Mouse (Mus musculus) testis, postnatal 10 days (tissue): ENCODE measurements around the gene Ccdc8.
"Not testable (repeated sequence)": the region's sequence is repeated elsewhere in the genome, so short reads cannot be mapped to it uniquely, and the experiment has no call there.

ENCODE experiments used
- DNase-seq: peaks from one replicate; pipeline ENCODE4 v3.0.0; 2021; ENCODE audit warnings: low spot score

Ccdc8 gene

DNA sequence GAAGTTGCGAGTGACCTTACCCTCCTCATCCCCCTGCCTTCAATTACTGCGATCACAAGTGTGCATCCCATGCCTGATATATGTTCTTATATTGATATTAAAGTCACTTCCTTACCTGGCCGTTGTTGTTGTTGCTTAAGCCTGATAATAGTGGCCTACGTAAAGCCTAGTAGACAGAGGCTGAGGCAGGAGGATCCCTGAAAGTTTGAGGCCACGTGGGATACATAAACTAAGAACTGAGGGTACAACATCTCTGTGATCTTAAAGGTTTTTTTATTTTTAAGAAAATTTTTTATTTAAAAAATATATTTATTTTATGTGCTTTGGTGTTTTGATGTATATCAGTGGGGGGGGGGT is at the start of gene Ccdc8:
TSS of gene Ccdc8 (plus strand) at position 258 of the 357 bp plus-strand sequence.
- no peak for DNase-seq

DNA sequence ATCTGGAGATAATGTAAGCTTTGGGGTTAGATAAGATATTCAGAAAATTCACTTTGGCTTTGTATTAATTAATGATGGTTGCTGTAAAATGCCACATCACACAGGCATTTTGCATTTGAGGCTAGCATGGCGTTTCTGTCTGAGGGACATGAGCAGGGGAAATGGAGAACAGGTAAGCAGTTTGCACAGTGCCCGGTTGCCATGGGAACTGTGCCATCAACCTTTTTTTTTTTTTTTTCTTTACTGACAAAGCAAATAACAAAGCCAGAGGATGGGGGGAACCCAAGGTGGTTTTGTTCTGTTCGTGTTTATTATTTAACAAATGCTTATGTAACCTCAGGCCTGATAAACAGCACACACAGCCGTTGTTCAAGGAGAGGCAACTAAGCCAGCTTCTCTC is 49.6 kb upstream of the Ccdc8 start:
- DNase-seq: no peak

DNA sequence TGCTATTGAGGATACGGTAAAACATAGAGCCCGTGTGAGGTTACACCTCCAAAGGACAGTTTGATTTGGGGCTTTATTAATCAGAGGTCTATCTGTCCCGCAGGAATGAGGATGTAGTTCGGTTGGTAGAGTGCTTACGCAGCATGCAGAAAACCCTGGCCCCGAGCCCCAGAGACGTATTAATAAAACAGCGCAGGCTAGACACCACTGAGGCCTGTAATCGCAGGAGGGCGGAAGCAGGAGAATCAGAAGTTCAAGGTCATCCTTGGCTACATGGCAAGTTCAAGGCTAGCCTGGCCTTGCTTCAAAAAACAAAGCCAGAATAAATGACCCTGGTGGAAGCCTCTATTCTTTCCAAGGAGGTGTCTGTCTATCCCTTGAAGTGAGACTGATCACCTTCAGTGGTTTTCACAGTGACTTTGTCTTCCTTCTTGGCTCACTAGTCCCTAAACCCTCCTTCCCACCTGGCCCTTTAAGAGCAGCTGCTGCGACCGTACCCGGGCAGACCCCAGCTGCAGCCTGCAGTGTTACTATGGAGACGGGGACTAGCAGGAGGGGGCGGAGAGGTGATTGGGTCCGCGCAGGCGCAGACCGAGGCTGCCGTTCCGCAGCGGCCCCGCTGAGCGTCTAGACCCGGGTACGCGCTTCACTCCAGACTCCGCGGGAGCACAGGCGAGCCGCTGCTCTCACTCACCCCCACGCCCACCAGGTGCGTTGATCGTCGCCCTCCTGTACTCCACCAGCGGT is 48.3 kb upstream of the Ccdc8 start, which contains the start of gene Pnmal2:
TSS of gene Pnmal2 (plus strand) at position 622 of the 747 bp plus-strand sequence.
- peak; percentile 87 for DNase-seq

DNA sequence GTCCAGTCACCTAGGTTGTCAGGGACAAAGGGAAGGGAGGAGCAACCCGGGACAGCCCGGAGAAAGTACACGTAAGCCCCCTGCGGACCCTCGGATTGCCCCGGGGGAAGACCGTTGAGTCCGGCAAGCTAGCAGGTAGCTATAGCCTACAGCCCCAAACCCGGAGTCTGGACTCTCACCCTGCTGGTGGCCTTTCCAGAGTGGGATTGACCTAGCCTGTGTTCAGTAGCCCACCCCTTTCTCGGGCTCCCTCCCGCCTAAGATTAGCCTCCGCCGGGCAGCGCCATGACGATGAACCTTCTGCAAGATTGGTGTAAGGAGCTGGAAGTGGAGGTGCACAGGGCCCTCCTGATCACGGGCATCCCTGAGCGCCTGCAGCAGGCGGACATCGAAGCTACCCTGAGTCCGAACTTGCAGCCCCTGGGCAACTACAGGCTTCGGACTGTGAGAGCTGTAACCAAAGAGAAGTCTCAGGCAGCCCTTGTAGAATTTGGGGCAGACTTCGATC is 47.6 kb upstream of the Ccdc8 start:
- DNase-seq: no peak

DNA sequence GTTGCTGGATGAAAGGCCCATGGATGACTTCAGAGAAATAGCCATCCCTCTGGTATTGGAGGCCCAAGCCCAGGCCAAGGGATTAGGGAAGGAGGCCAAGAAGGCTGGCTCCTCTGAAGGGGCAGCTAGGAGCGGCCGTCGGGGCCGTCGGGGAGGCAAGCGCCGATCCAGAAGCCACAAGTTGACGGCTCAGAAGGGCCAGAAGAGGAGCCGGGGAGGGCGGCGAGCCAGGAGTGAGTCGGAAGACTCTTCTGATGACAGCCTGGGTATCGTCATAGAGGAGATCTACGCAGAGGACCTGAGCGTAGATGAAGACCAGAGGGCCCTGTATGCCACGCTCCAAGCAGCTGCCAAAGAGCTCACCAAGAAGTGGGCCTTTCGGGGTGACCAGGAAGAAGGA is 47.1 kb upstream of the Ccdc8 start:
- DNase-seq: no peak

DNA sequence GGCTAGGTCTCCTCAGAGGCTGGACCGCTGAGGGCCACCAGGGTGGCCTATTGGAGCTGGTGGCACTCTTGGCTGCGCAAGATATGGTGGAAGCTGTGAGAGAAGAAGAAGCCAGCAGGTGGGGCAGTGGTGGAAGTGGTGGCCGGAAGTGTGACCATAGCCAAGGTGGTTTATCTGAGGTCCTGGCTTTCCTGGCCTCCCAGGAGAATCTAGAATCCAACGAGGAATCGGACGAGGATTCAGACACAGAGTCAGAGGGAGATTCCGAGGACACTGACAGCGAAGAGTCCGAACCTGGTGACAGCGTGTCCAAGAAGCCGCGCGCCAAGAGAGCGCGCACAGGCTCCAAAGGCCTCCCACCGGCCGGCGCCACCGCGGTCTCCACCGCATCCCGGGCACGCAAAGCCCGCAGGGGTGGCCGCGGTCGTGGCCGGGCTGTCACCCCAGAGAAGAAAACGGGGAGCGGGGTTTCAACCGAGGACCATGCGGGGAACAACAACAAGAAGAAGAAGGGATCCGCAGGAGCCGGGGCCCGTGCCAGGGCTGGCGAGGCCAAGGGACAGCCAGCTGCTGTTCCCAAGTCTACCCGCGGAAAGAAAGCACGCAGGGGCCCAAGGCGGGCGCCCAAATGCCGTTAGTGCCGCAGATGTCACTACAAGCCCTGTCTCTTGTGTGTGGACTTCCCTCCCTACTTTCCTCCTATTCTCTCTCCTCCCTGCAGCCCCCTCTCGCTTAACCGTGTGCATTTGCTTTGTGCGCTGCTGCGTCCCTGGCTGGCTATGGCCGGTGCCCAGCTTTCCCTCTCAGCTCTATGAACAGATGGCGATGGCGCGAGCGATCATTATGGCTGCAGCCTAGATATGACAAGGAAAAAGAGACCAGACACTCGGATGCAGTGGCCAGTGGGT is 45.8 kb upstream of the Ccdc8 start:
- DNase-seq: peak; percentile 57

DNA sequence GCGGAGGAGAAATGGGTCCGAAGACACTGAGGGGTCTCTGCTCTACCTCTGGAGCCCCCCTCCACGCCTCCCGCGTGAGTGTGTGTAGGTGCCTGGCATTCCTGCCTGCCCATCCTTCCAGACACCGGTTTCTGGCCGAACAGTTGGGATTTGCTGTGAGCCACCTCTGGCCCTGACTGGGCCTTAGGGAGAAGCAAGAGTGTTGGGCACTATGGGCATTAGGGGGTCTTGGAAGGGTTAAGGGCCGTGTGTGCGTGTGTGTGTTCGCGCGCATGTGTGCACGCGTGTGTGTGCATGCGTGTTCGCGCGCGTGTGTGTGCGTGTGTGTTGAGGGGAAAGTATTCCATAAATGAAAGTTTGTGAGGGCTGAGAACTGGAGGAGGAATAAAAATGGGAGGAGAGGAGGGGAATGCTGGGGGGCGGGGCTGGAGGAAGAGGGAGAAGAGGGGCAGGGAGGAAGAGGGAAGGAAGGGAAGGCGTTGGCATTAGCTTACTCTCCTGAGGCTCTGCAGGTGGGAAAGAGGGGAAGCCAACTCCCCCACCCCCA is 45.1 kb upstream of the Ccdc8 start:
- DNase-seq: peak; percentile 67

DNA sequence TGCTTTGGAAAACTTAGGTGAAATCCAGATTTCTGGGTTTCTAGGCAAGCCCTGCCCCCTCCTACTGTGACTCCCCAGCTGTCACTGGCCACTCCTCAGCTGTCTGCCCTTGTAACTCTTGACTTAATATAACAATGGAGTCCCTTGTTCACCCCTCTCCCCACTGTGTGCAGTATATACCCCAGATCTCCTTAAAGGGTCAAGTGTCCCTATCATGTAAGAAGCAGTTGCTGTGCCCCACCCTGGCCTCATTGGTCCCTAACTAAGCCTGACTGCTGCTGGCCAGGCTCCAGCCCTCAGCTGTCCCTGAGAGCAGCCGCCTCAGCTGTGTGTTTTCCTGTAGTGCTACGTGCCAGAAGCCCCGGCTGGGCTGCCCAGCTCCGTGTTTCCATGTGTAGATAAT is 44.5 kb upstream of the Ccdc8 start:
- peak; percentile 67 for DNase-seq

DNA sequence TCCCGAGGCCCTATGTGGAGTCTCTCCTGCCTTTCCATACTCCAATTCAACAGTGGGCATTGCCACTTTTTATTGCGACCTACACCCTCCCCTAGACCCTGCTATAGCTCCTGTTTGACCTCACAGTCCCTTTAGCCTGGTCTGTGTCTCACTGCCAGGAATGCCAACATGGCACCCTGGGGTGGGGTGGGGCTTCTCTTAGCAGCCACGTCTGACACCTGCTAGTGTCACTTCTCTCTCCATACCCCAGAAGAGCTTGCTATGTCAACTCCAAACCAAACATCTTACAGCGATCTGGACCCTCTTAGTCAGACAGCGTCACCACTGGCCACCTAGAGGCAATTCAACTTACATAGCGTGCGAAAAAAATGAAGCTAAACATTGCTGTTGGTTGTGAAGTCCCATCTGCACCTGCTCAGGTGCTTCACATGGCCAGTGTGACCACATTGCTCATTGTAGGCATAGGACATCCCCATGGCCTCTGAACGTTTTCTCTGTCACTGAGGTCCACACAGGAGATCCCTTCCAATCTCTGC is 43.5 kb upstream of the Ccdc8 start:
- no peak for DNase-seq

DNA sequence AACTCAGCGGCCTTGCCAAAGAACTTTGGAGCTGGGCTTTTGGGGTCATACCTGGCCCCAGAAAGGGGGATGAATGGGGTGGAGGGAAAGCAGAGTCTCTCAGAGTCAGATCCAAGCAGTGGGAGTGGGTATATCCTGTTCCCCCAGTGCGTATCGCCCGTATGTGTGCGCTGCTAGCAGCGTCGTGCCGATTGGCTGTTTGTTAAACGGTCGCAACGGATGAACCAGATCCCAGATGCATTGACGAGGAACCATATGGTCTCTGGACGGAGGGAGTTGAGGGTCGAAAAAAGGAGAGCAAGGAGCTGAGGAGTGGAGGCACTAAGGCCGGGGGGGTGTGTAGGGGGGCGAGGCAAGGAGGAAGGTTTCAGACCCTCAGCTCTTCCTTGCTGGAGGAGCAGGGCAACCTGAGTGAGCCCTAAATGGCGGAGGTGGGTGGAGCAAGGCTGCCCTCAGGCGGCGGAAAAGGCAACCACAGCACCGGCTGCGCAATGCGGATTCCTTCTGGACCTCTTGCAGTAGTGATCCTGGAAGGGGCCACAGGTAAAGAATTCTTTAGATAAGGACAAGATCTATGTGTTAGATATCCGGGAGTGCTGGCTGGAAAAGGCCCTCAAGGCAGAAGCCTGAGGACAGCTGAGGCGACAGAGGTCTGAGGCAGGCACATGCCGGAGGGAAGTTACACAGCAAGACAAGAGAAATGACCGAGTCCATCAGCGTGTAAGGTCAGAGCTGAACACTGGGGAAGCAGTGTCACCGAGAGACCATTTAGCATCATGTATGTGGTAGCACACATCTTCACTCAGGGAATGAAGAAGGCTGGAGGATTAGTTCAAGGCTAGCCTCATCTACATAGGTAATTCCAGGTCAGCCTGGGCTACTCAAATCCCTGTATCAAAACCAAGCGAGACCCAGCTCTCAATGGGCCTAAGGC is 42.3 kb upstream of the Ccdc8 start:
- peak; percentile 86 for DNase-seq

DNA sequence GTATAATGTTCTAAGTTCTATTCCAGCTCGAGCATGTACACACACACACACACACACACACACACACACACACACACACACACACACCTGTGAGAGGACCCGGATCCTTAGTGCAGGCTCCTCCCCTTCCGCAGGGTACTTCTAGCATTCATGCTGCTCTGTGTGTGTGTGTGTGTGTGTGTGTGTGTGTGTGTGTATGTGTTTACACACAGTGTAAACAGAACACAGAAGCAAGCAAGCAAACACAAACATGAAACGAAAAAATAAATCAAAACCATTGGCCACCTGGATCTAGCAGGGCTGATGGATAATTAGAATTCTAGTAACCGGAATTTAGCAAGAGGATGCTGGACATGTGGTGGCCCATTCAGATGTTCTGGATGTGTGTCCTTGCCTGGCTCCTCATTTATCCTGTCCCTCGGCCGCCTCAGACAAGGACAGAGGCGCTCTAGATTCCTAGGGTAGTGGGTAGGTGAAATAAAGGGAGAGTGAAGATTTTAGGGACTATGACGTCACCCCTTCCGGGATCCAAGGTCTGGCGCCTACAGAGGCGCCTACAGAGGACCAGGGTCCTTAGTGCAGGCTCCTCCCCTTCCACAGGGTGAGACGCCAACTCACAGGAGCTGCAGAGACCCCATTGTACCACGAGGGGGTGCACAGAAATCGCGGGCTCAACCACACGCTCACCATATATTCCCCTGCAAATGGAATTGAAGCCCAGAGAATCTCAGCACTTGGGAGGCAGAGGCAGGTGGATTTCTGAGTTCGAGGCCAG is 41.5 kb upstream of the Ccdc8 start:
- peak; percentile 82 for DNase-seq

DNA sequence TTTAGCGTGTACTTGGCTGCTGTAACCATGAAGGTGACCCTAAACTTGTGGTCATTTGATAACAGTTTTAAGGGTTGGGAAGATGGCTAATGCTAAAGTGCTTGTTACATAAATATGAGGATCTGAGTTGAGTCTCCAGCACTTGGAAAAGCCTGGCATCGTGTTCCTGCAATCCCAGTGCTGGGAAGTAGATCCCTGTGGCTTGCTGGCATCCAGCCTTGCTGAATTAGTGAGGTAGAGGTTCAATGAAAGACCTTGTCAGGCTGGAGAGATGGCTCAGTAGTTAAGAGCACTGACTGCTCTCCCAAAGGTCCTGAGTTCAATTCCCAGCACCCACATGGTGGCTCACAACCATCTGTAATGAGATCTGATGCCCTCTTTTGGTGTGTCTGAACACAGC is 38.7 kb upstream of the Ccdc8 start:
- DNase-seq: not testable (repeated sequence)

DNA sequence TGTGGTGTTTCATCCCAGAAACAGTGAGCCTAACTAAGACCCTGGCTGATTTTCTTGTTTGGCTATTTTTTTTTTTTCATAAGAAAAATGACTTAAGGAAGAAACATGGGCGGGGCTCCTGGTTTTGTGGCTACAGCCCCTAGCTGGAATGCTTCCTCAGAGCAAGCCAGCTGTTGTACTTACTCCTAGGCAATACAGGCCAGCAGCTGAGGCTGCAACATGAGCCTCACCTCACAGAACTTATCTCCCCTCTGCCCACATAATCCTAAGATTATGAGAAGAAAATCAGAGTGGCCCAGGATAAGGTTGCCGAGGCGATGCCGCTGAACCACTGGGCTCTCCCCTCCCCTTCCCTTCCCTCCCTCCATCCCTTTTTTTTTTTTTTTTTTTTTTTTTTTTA is 36.8 kb upstream of the Ccdc8 start:
- DNase-seq: no peak

DNA sequence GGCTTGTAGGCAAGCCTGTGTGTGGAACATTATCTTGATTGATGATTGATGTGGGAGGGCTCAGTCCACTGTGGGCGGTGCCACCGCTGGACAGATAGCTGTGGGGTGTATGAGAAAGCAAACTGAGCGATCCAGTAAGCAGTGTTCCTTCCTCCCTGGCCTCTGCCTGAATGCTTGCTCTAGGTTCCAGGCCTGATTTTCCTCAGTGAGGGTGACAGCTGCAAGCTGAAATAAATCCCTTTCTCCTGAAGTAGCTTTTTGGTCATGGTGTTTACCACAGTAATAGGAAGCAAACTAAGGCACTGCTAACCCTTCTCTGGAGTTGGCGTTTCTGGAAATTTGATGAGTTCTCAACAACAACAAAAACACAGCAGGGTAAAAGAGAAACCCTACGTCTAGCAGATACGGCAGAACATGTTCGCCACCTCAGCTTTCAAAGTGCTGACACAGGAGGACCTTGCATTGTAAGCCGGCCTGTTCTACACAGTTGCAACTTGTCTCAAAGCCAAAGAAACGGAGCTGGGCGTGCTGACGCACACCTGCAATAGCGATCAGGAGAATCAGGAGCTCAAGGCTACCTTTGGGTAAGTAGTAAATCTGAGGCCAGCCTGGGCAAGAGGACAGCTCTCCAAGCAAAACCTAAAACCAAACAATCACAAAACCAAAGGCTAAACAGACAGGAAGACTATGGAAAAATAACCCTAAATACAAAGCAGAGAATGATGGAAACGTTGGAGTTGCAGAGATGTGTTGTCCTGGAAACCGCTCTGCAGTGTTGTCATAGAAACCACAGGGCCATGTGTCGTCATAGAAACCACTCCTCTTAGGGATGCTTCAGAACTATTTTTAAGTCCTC is 35.9 kb upstream of the Ccdc8 start:
- DNase-seq: no peak

DNA sequence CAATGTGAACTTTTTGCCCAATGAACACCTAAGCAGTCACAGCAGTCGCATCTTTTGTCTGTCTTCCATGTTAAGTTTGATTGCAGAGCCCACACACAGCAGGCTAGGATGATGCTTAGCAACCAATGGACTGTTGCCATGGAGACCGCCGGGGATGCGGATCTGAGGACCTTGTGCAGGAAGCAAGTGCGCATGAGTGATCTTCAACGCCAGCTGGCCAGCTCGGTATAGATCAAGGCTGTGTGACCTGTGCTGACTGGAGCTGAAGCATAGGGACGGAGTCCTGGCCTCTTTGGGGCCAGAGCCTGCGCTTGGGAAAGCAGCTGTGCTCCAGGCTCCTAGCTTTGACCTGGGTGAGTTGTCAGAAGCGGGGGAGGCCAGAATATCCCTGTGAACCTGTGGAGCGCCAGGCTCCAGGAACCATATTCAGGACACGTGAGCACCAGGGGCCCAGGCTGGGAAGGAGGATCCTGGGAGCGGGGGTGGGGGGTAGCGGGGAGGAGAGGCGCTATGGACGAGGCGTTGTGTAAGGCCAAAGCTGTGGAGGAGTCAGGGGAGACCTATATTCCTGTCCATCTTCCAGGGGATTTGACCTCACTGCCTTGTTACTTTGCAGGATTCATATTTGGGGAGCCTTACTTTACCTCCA is 32.8 kb upstream of the Ccdc8 start, which contains the start of gene Pnmal1:
TSS of gene Pnmal1 (plus strand) at position 141 of the 649 bp plus-strand sequence.
- DNase-seq: peak; percentile 87

DNA sequence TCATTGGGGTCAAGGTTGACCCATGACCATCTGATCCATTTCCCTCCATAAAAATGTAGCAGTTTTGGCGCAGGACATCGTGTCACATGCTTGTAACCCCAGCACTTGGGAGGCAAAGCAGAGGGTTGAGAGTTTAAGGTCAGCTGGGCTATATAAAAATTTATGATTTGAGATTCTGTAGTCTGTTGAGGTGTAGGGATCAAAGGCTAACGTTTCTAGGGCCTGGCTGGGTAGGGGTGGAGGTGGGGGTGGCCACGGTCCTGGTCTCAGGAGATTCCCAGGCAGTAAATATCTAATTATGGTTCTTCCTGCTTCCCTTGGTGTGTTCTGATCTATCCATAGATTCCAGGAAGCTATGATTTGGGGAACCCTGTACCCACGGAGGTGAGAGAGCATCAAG is 30.8 kb upstream of the Ccdc8 start:
- no peak for DNase-seq

DNA sequence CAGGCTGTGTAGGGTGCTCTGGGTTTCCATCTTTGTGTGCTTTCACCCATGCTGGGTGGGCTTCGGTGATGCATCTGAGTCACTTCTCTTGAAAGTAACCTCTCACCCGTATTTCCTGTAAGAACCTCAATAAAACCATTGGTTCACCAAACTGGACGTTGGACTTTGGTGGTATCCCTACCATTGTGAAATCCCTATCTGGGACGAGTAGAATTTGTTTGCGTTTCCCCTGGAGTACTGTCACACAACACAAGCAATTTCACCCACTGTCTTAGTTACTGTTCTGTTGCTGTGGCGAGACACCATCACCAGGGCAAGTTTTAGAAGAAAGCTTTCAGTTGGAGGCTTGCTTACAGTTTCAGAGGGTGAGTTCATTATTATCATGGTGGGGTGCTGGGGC is 24.1 kb upstream of the Ccdc8 start:
- no peak for DNase-seq

DNA sequence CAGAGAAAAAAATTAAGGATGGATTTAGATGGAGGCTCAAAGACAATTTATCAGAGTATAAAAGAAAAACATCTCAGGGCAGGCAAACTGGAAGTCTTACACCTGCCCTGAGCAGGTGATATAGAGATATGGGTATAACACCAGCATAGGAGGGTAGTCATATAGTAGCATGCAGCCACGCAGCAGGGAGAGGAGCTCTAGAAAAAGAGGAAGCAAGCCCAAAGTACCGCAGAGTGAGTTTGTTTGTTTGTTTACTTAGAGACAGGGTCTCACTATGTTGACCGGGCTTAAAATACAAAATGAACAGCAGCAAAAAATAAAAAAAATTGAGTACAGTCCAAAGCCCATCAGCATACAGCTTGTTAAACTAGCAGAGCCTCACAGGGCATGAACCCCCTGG is 21.3 kb upstream of the Ccdc8 start:
- no peak for DNase-seq

DNA sequence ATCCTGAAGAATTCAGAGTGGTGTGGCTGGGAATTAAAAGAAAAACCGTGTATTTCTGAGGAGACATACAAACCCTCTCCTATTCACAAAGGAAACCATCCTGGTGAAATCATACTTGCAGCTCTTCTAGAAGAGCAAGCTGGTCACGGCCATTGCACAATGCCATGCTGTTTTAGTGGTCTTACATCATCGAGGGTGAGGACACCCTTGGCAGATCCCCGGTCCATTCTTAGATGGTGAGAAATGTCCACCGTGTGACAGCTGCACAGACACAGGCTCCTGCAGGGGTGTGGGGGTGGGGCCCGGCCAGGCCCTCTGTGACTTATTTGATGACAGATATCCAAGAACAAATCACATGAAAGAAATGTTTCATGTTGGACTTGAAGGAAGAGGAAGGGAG is 18.5 kb upstream of the Ccdc8 start:
- no peak for DNase-seq
